Mouse (Mus musculus) cerebellum, adult 2 months (tissue): Measurements from ENCODE around the gene Hnrnpl. TPM values are rescaled to one million over a fixed set of nuclear protein-coding genes. Genes with fewer than 3 reads are reported as not detected.
A peak's percentile ranks its signal among the peaks of the same experiment; 100 is the strongest.

Source experiments
- DNase-seq, 2 experiments: peaks; one replicate each; pipeline ENCODE4 v3.0.0; 2021
- H3K27ac ChIP-seq: fragments of 200-500 bp; 2 replicates; pipeline ENCODE4 v1.5.1; 2012; ENCODE audit warnings: low read length, control low read depth, inconsistent platforms; ENCODE audit not compliant: insufficient read depth
- H3K27me3 ChIP-seq: fragments of 200-500 bp; 2 replicates; pipeline ENCODE4 v1.6.1; 2012; ENCODE audit warnings: inconsistent platforms, mild to moderate bottlenecking, low read length, moderate library complexity; ENCODE audit not compliant: control insufficient read depth, insufficient read depth
- H3K4me1 ChIP-seq: fragments of 200-500 bp; 2 replicates; pipeline ENCODE4 v1.6.1; 2011; ENCODE audit warnings: low read length; ENCODE audit not compliant: control insufficient read depth, insufficient read depth
- H3K4me3 ChIP-seq: fragments of 200-500 bp; replicated peaks from 2 replicates; pipeline ENCODE3; 2011; ENCODE audit warnings: mild to moderate bottlenecking, low read depth, low read length, control low read depth; ENCODE audit not compliant: insufficient read depth
- CTCF ChIP-seq: fragments of 200-500 bp; IDR thresholded peaks from 2 replicates; pipeline ENCODE4 v1.5.1; 2011; ENCODE audit warnings: low read depth, mild to moderate bottlenecking, control low read depth, low read length, moderate library complexity, borderline replicate concordance; ENCODE audit not compliant: insufficient read depth
- POLR2A ChIP-seq: fragments of 200-500 bp; IDR thresholded peaks from 2 replicates; pipeline ENCODE4 v1.6.1; 2011; ENCODE audit warnings: low read length, control low read depth, borderline replicate concordance; ENCODE audit not compliant: insufficient read depth
- WGBS: fragments of 180-500 bp; shearing (Covaris S2); methylation state at CpG from one replicate; pipeline ENCODE4 v1.1.7; 2018; 5-methylcytosine and 5-hydroxymethylcytosine counted together
- polyA plus RNA-seq: library from polyadenylated mRNA; depleted of rRNA; stranded (reverse); fragments of >200 nt; gene quantifications from 2 replicates; pipeline ENCODE4 v1.2.3, GENCODE M21; 2012

The Hnrnpl gene
- polyA plus RNA-seq, 1 experiment, result 366 TPM

GRCm38 (mm10) chr7:28820358-28821260 is 12.3 kb downstream of the Hnrnpl start:
- 24% methylated on average over 12 of the region's 12 CpGs for WGBS
- Histone ChIP-seq H3K27ac (peak overlapping the region; percentile 67), H3K4me3 (no peak overlapping the region), H3K27me3 (no peaks in the 10 kb centered on the region), H3K4me1 (peaks cover 37% of the 10 kb centered on the region)
- DNase-seq, result peak in 1 of 2 experiments; percentile 15
- TF ChIP-seq CTCF (no peak), POLR2A (no peak)

- Histone ChIP-seq H3K27ac (peak overlapping the region; percentile 67), H3K4me1 (peaks cover 31% of the 10 kb centered on the region), H3K27me3 (no peaks in the 10 kb centered on the region), H3K4me3 (no peak overlapping the region)
- WGBS, result 17% methylated on average over 10 of the region's 10 CpGs
- DNase-seq, result peak; percentile 75 to 83
- TF ChIP-seq CTCF (no peak), POLR2A (no peak)
Measured at GRCm38 (mm10) chr7:28821261-28821831, 13.0 kb downstream of the Hnrnpl start.

- Histone ChIP-seq H3K4me3 (no peak overlapping the region), H3K4me1 (peaks cover 25% of the 10 kb centered on the region), H3K27ac (no peak overlapping the region), H3K27me3 (no peaks in the 10 kb centered on the region)
- 44% methylated on average over 1 of the region's 1 CpGs for WGBS
- TF ChIP-seq POLR2A (no peak), CTCF (no peak)
- no peak for DNase-seq
Measured at GRCm38 (mm10) chr7:28822556-28822955, 14.2 kb downstream of the Hnrnpl start.

- WGBS, result 56% methylated on average over 10 of the region's 10 CpGs
- H3K27me3 ChIP-seq, result no peaks in the 10 kb centered on the region
- no peak for DNase-seq
- H3K27ac ChIP-seq, result no peak overlapping the region
- H3K4me1 ChIP-seq, result peaks cover 19% of the 10 kb centered on the region
- no peak overlapping the region for H3K4me3 ChIP-seq
- TF ChIP-seq CTCF, result no peak
- TF ChIP-seq POLR2A, result no peak
Measured at GRCm38 (mm10) chr7:28822993-28823903, 14.9 kb downstream of the Hnrnpl start.

GRCm38 (mm10) chr7:28823932-28824331 is 15.6 kb downstream of the Hnrnpl start:
- TF ChIP-seq POLR2A, result no peak
- no peak for TF ChIP-seq CTCF
- no peak overlapping the region for H3K27ac ChIP-seq
- peaks cover 19% of the 10 kb centered on the region for H3K4me1 ChIP-seq
- no peak overlapping the region for H3K4me3 ChIP-seq
- DNase-seq, result no peak
- no peaks in the 10 kb centered on the region for H3K27me3 ChIP-seq
- WGBS, result 47% methylated on average over 2 of the region's 2 CpGs

GRCm38 (mm10) chr7:28824941-28825685 is 16.8 kb downstream of the Hnrnpl start, which contains the start of gene Ech1:
Ech1 (plus strand) TSS chr7:28825217.
- peak within 1 kb of the TSS; percentile 73; the same call in 1 of the 2 replicates for H3K27ac ChIP-seq
- whole genome bisulfite sequencing, result 2% methylated on average over 33 of the region's 33 CpGs
- H3K4me1 ChIP-seq, result peaks cover 19% of the 10 kb centered on the region
- H3K27me3 ChIP-seq, result no peaks in the 10 kb centered on the region
- DNase-seq, result peak; percentile 89 to 90
- TF ChIP-seq POLR2A (peak; percentile 58; the same call in 1 of the 2 replicates), CTCF (no peak)
- H3K4me3 ChIP-seq, result peak within 1 kb of the TSS; percentile 99

- peak overlapping the region; percentile 32; the same call in 1 of the 2 replicates for H3K27ac ChIP-seq
- H3K27me3 ChIP-seq, result no peaks in the 10 kb centered on the region
- TF ChIP-seq CTCF, result no peak
- TF ChIP-seq POLR2A, result no peak
- H3K4me1 ChIP-seq, result peaks cover 12% of the 10 kb centered on the region
- no peak for DNase-seq
- WGBS, result 19% methylated on average over 11 of the region's 11 CpGs
- peak overlapping the region; percentile 99 for H3K4me3 ChIP-seq
Measured at GRCm38 (mm10) chr7:28825686-28826401, 17.5 kb downstream of the Hnrnpl start.
